In genomic region chr5:104460456-104460838, GRCm38 (mm10) we compare ENCODE assay signal across 8 mouse cellular contexts. TPM values are rescaled to one million over a fixed set of nuclear protein-coding genes. Genes with fewer than 3 reads are reported as not detected.
DNase-seq lines count a peak whose midpoint lies in the region; ATAC-seq and TF ChIP-seq lines count a peak whose summit lies in the region.

No protein-coding gene starts in this region.

- intact Hi-C loops in left cerebral cortex, postnatal 10 days (cut with DNase I) = no loop called here

- H3K4me1 ChIP-seq in kidney, postnatal 0 days (replicated peaks; ENCODE audit: insufficient read depth, low read length) = peaks cover 7% of the 10 kb centered on the region; the same call in 1 of the 2 replicates
- H3K4me1 ChIP-seq in embryonic fibroblast, embryonic 13.5 days (ENCODE audit: control insufficient read depth, insufficient read depth, low read length) = peaks cover 9% of the 10 kb centered on the region
- 0 out of 2 replicates have a peak, but pooled peaks cover 4% of the 10 kb centered on the region for H3K4me1 ChIP-seq in intestine, embryonic 15.5 days (replicated peaks)

- peak overlapping the region; percentile 95 for H3K4me3 ChIP-seq in kidney, postnatal 0 days (replicated peaks; ENCODE audit: low read depth, low read length)
- H3K4me3 ChIP-seq in embryonic fibroblast, embryonic 13.5 days (ENCODE audit: insufficient read depth, low read length) = peak overlapping the region; percentile 81
- H3K4me3 ChIP-seq in intestine, embryonic 15.5 days (replicated peaks) = peak overlapping the region; percentile 98
- H3K4me3 ChIP-seq in myocyte = peak overlapping the region; percentile 49

- ATAC-seq in kidney, postnatal 0 days (replicated peaks; ENCODE audit: low FRiP score, low read depth) = no peak
- ATAC-seq in intestine, embryonic 15.5 days = no peak

- H3K4me2 ChIP-seq in kidney, postnatal 0 days (ENCODE audit: low read length) = peak overlapping the region; percentile 78
- H3K4me2 ChIP-seq in intestine, embryonic 15.5 days (replicated peaks) = peak overlapping the region; percentile 79
- peak overlapping the region; percentile 81 for H3K4me2 ChIP-seq in myocyte (ENCODE audit: low read depth)

- peak overlapping the region; percentile 98; the same call in 1 of the 2 replicates for H3K27ac ChIP-seq in kidney, postnatal 0 days
- peak overlapping the region; percentile 89 for H3K27ac ChIP-seq in embryonic fibroblast, embryonic 13.5 days (ENCODE audit: insufficient read depth, low read length)
- H3K27ac ChIP-seq in intestine, embryonic 15.5 days = no peak overlapping the region

- peaks cover 40% of the 10 kb centered on the region for H3K79me2 ChIP-seq in myocyte (ENCODE audit: control insufficient read depth, insufficient read depth)

- no peak for DNase-seq in kidney, postnatal 0 days (ENCODE audit: low spot score)
- no peak for DNase-seq in kidney, adult 8-10 months
- no peak for DNase-seq in urinary bladder, adult 2 months (ENCODE audit: low spot score)
- no peak for DNase-seq in left cerebral cortex, postnatal 10 days (ENCODE audit: extremely low spot score in 1 of 2, low spot score in 2 of 2)
- no peak for DNase-seq in right cerebral cortex, postnatal 36 days (ENCODE audit: low spot score in 2 of 2)

- H3K36me3 ChIP-seq in kidney, postnatal 0 days (ENCODE audit: insufficient read depth, low read length) = peaks cover 6% of the 10 kb centered on the region; the same call in 1 of the 2 replicates
- 0 out of 2 replicates have a peak, but pooled peaks cover 3% of the 10 kb centered on the region for H3K36me3 ChIP-seq in intestine, embryonic 15.5 days
- H3K36me3 ChIP-seq in myocyte (ENCODE audit: control insufficient read depth, insufficient read depth) = peaks cover 5% of the 10 kb centered on the region

- no peaks in the 10 kb centered on the region for H3K27me3 ChIP-seq in kidney, postnatal 0 days (ENCODE audit: insufficient read depth, low read length)
- H3K27me3 ChIP-seq in intestine, embryonic 15.5 days (replicated peaks) = no peaks in the 10 kb centered on the region
- H3K27me3 ChIP-seq in myocyte (ENCODE audit: control insufficient read depth, insufficient read depth, insufficient read length) = no peaks in the 10 kb centered on the region

- no peaks in the 10 kb centered on the region for H3K9me3 ChIP-seq in kidney, postnatal 0 days (replicated peaks; ENCODE audit: low read length)
- no peaks in the 10 kb centered on the region for H3K9me3 ChIP-seq in intestine, embryonic 15.5 days

- no peak for TF ChIP-seq POLR2A in embryonic fibroblast, embryonic 13.5 days (IDR thresholded peaks at IDR 0.05; ENCODE audit: low read depth, low read length)
- TF ChIP-seq POLR2A in myocyte (IDR thresholded peaks at IDR 0.05; ENCODE audit: insufficient read length, low read depth) = no peak

- H3ac ChIP-seq in myocyte (ENCODE audit: control insufficient read depth, insufficient read length) = peak overlapping the region; percentile 79

- TF ChIP-seq CTCF in kidney, postnatal 0 days (IDR thresholded peaks at IDR 0.05; ENCODE audit: low read depth) = no peak
- TF ChIP-seq CTCF in embryonic fibroblast, embryonic 13.5 days (IDR thresholded peaks at IDR 0.05; ENCODE audit: borderline replicate concordance, insufficient read depth, low read length) = no peak

- peak overlapping the region; percentile 98; the same call in 1 of the 2 replicates for H3K9ac ChIP-seq in kidney, postnatal 0 days (ENCODE audit: low read depth, low read length)
- no peak overlapping the region for H3K9ac ChIP-seq in intestine, embryonic 15.5 days

- 15% methylated on average over 3 of the region's 3 CpGs for WGBS in kidney, postnatal 0 days
- WGBS in intestine, embryonic 15.5 days = 30% methylated on average over 3 of the region's 3 CpGs

TF ChIP-seq in myocyte, 11 proteins besides CTCF, POLR2A, EP300 and RAD21:
- no peak for TF ChIP-seq TCF3 (IDR thresholded peaks at IDR 0.05; ENCODE audit: insufficient read length, low read depth)
- no peak for TF ChIP-seq POLR2AphosphoS2 (IDR thresholded peaks at IDR 0.05; ENCODE audit: insufficient read length, low read depth)
- no peak for TF ChIP-seq MAX (IDR thresholded peaks at IDR 0.05; ENCODE audit: low read depth)
- no peak for TF ChIP-seq E2F4 (IDR thresholded peaks at IDR 0.05; ENCODE audit: insufficient read depth)
- TF ChIP-seq TCF12 (IDR thresholded peaks at IDR 0.05; ENCODE audit: insufficient read depth, poor library complexity, severe bottlenecking) = no peak
- no peak for TF ChIP-seq MYOD1 (IDR thresholded peaks at IDR 0.05; ENCODE audit: control insufficient read depth in 1 of 3, insufficient read length in 2 of 3, low read depth in 2 of 3)
- no peak for TF ChIP-seq SRF (IDR thresholded peaks at IDR 0.05; ENCODE audit: control insufficient read depth, insufficient read length, low read depth)

RNA-seq across cellular contexts. Expression of gene Pkd2, which starts 1.2 kb away (rescaled TPM):
- 16.9 and 17.4 TPM in 2 replicates for polyA plus RNA-seq in kidney, postnatal 0 days (2015; fragmentation: Nextera tagmentation; extraction: Ambion mirVana)
- 108 and 119 TPM in 2 replicates for polyA plus RNA-seq in embryonic fibroblast, embryonic 13.5 days (2011; ENCODE audit: insufficient read length, low read depth, missing spikeins)
- polyA plus RNA-seq in intestine, embryonic 15.5 days (2015; fragmentation: Nextera tagmentation; extraction: Ambion mirVana) = 11.2 and 11.8 TPM in 2 replicates
- 6.3 TPM for polyA plus RNA-seq in myocyte (2012; fragmentation: generic; extraction: Trizol)
- polyA plus RNA-seq in urinary bladder, adult 2 months (2012; rRNA removed) = 62.5 and 67.7 TPM in 2 replicates
- 10 to 100 TPM; 24.8 to 25.7 TPM for total RNA-seq in left cerebral cortex, postnatal 10 days (2021)

RNA-seq across cellular contexts. Expression of gene Spp1, which starts 25.5 kb away (rescaled TPM):
- 1,587 and 1,767 TPM in 2 replicates for polyA plus RNA-seq in kidney, postnatal 0 days (2015; fragmentation: Nextera tagmentation; extraction: Ambion mirVana)
- polyA plus RNA-seq in embryonic fibroblast, embryonic 13.5 days (2011; ENCODE audit: insufficient read length, low read depth, missing spikeins) = 2,527 and 5,389 TPM in 2 replicates
- 78.0 and 101 TPM in 2 replicates for polyA plus RNA-seq in intestine, embryonic 15.5 days (2015; fragmentation: Nextera tagmentation; extraction: Ambion mirVana)
- polyA plus RNA-seq in myocyte (2012; fragmentation: generic; extraction: Trizol) = 634 TPM
- 0.99 and 1.6 TPM in 2 replicates for polyA plus RNA-seq in urinary bladder, adult 2 months (2012; rRNA removed)
- 10 to 100 TPM in 1 of 2 experiments, 1 to 10 TPM in 1; 6.9 to 10.1 TPM for total RNA-seq in left cerebral cortex, postnatal 10 days (2021)

RNA-seq across cellular contexts. Expression of gene BC005561, which starts 47.7 kb away (rescaled TPM):
- 9.8 TPM in 2 replicates for polyA plus RNA-seq in kidney, postnatal 0 days (2015; fragmentation: Nextera tagmentation; extraction: Ambion mirVana)
- 6.5 and 7.2 TPM in 2 replicates for polyA plus RNA-seq in embryonic fibroblast, embryonic 13.5 days (2011; ENCODE audit: insufficient read length, low read depth, missing spikeins)
- 9.1 and 9.4 TPM in 2 replicates for polyA plus RNA-seq in intestine, embryonic 15.5 days (2015; fragmentation: Nextera tagmentation; extraction: Ambion mirVana)
- 0.95 TPM for polyA plus RNA-seq in myocyte (2012; fragmentation: generic; extraction: Trizol)
- 1.5 and 1.9 TPM in 2 replicates for polyA plus RNA-seq in urinary bladder, adult 2 months (2012; rRNA removed)
- total RNA-seq in left cerebral cortex, postnatal 10 days (2021) = 10 to 100 TPM; 13.6 to 15.3 TPM

Comparison
In these comparisons a context has a peak if more than half of its experiments do, and no peak if none do; other contexts are left out.
1. RNA of gene Spp1, which starts 25.5 kb away (polyA plus RNA-seq): 2,527 to 5,389 TPM in embryonic fibroblast, embryonic 13.5 days, 1,587 to 1,767 TPM in kidney, postnatal 0 days, 634 TPM in myocyte (single experiment) and 78.0 to 101 TPM in intestine, embryonic 15.5 days; 0.99 to 1.6 TPM in urinary bladder, adult 2 months; every median in the first group is over 10 times any median in the second.
2. Peak in every context shown above with its lines, with median percentiles within 50 percentile points of each other: H3K4me2 ChIP-seq and H3K4me3 ChIP-seq.